Mouse (Mus musculus) embryonic fibroblast, embryonic 13.5 days (primary cell): ENCODE measurements around the gene Tnfrsf8. TPM values are rescaled to one million over a fixed set of nuclear protein-coding genes. Genes with fewer than 3 reads are reported as not detected.

ENCODE experiments used
- H3K27ac ChIP-seq: 2 replicates; pipeline ENCODE4 v1.5.1; 2012; ENCODE audit warnings: low read length, control low read depth, inconsistent platforms; ENCODE audit not compliant: insufficient read depth
- H3K4me1 ChIP-seq: 2 replicates; pipeline ENCODE4 v1.6.1; 2011; ENCODE audit warnings: low read length; ENCODE audit not compliant: control insufficient read depth, insufficient read depth
- H3K4me3 ChIP-seq: 2 replicates; pipeline ENCODE4 v1.5.1; 2011; ENCODE audit warnings: mild to moderate bottlenecking, control low read depth, low read length; ENCODE audit not compliant: insufficient read depth
- CTCF ChIP-seq: IDR thresholded peaks from 2 replicates; pipeline ENCODE4 v1.5.1; 2011; ENCODE audit warnings: mild to moderate bottlenecking, control low read depth, low read length, moderate library complexity, borderline replicate concordance; ENCODE audit not compliant: insufficient read depth
- POLR2A ChIP-seq: IDR thresholded peaks from 2 replicates; pipeline ENCODE4 v1.6.1; 2011; ENCODE audit warnings: low read depth, mild to moderate bottlenecking, control low read depth, low read length, moderate library complexity
- polyA plus RNA-seq: library from polyadenylated mRNA; stranded (reverse); fragments of >200 nt; gene quantifications from 2 replicates; pipeline ENCODE4 v1.2.4, GENCODE M21; 2011; ENCODE audit warnings: low read depth; ENCODE audit not compliant: missing spikeins, insufficient read length

Gene Tnfrsf8
- polyA plus RNA-seq, 1 experiment, result not detected

GRCm38 (mm10) chr4:145294588-145294987, 20.4 kb downstream of the Tnfrsf8 start:
- TF ChIP-seq CTCF (no peak), POLR2A (no peak)
- Histone ChIP-seq H3K27ac (no peak overlapping the region), H3K4me1 (no peaks in the 10 kb centered on the region), H3K4me3 (no peak overlapping the region)

- TF ChIP-seq CTCF (no peak), POLR2A (no peak; the same call in 1 of the 2 replicates)
- H3K4me3 ChIP-seq, result no peak overlapping the region
- H3K27ac ChIP-seq, result no peak overlapping the region
- no peaks in the 10 kb centered on the region for H3K4me1 ChIP-seq
Measured at GRCm38 (mm10) chr4:145286369-145287120, 28.4 kb downstream of the Tnfrsf8 start.

GRCm38 (mm10) chr4:145284675-145285074, 30.3 kb downstream of the Tnfrsf8 start:
- H3K4me1 ChIP-seq, result no peaks in the 10 kb centered on the region
- no peak overlapping the region for H3K4me3 ChIP-seq
- TF ChIP-seq CTCF (no peak), POLR2A (no peak)
- H3K27ac ChIP-seq, result no peak overlapping the region

GRCm38 (mm10) chr4:145283441-145283840, 31.5 kb downstream of the Tnfrsf8 start:
- TF ChIP-seq CTCF, result no peak
- no peak for TF ChIP-seq POLR2A

GRCm38 (mm10) chr4:145280966-145281365, 34.0 kb downstream of the Tnfrsf8 start:
- H3K27ac ChIP-seq, result no peak overlapping the region
- no peak overlapping the region for H3K4me3 ChIP-seq
- no peaks in the 10 kb centered on the region for H3K4me1 ChIP-seq
- TF ChIP-seq POLR2A (no peak), CTCF (no peak)

More at GRCm38 (mm10) chr4:145283441-145283840, 31.5 kb downstream of the Tnfrsf8 start:
- H3K4me1 ChIP-seq, result no peaks in the 10 kb centered on the region
- no peak overlapping the region for H3K27ac ChIP-seq
- H3K4me3 ChIP-seq, result no peak overlapping the region

GRCm38 (mm10) chr4:145278724-145279370, 36.1 kb downstream of the Tnfrsf8 start:
- TF ChIP-seq CTCF (no peak), POLR2A (no peak)
- no peak overlapping the region for H3K4me3 ChIP-seq
- peaks cover 2% of the 10 kb centered on the region; the same call in 1 of the 2 replicates for H3K4me1 ChIP-seq
- peak overlapping the region; percentile 42; the same call in 1 of the 2 replicates for H3K27ac ChIP-seq

GRCm38 (mm10) chr4:145278231-145278630, 36.7 kb downstream of the Tnfrsf8 start:
- TF ChIP-seq POLR2A, result no peak
- no peak for TF ChIP-seq CTCF
- Histone ChIP-seq H3K4me3 (no peak overlapping the region), H3K4me1 (peaks cover 7% of the 10 kb centered on the region; the same call in 1 of the 2 replicates), H3K27ac (0 out of 2 replicates have a peak overlapping the region, but pooled peaks have one; percentile 42)

- Histone ChIP-seq H3K4me1 (peaks cover 12% of the 10 kb centered on the region), H3K27ac (no peak overlapping the region), H3K4me3 (no peak overlapping the region)
- no peak for TF ChIP-seq POLR2A
Measured at GRCm38 (mm10) chr4:145276368-145277249, 38.4 kb downstream of the Tnfrsf8 start.

GRCm38 (mm10) chr4:145274887-145275286, 40.1 kb downstream of the Tnfrsf8 start:
- H3K27ac ChIP-seq, result no peak overlapping the region
- TF ChIP-seq POLR2A, result no peak
- TF ChIP-seq CTCF, result no peak
- peaks cover 12% of the 10 kb centered on the region for H3K4me1 ChIP-seq
- H3K4me3 ChIP-seq, result no peak overlapping the region

GRCm38 (mm10) chr4:145273923-145274322, 41.0 kb downstream of the Tnfrsf8 start:
- H3K27ac ChIP-seq, result peak overlapping the region; percentile 97
- no peak overlapping the region for H3K4me3 ChIP-seq
- no peak for TF ChIP-seq POLR2A
- TF ChIP-seq CTCF, result no peak
- H3K4me1 ChIP-seq, result peaks cover 12% of the 10 kb centered on the region
